Mouse (Mus musculus): ENCODE results near the gene Tmem206. TPM values are rescaled to one million over a fixed set of nuclear protein-coding genes. Genes with fewer than 3 reads are reported as not detected.
A peak's percentile ranks its signal among the peaks of the same experiment; 100 is the strongest.

Tmem206 gene
- polyA plus RNA-seq, 1 experiment, result 17.8 TPM

DNA sequence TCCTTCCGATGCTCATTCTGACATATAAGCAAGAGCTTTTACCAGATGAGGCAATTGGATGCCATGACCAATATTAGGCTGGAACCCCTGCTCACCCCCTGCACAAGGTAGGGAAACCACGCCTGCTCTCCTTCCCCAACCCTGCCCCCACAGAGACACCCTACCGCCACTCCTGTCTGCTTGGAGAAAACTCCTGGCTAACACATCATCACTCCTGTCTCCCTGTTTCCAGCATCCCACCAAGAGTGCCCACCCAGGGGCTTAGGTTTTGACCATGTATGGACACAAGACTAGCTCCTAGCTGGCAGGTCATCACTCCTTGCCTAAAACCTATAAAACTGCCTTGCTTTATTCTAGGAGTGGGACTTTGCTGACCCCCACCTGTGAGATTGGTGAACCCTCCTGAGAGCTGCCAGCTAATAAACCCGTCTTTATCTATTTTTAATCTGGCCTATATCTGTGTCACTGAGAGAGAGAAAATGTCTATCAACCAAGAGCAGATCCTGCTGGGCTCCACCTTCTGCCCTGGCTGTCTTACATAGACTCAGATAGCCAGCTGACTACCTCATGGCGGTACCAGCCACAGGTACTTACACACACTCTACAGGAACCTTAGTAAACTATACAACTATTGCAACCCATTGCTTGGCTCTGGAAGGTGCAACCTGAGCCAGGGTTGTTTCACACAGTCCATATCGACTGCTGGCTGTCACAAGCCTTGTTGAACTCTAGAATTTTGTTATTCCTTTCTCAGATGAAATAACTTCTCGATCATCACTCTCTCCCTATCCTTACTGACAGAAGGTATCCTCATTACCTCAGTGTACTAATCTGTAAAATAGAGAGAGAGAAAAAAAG lies 750 bp upstream of the Tmem206 start:
- 86% methylated on average over 7 of the region's 7 CpGs for WGBS
- Histone ChIP-seq H3K4me3 (ENCODE audit: control insufficient read depth, insufficient read depth, low read length) (no peak overlapping the region), H3K36me3 (ENCODE audit: control insufficient read depth, insufficient read depth, low read length) (no peaks in the 10 kb centered on the region), H3K4me1 (replicated peaks; ENCODE audit: control insufficient read depth, insufficient read depth, low read length) (peaks cover 21% of the 10 kb centered on the region), H3K27ac (ENCODE audit: control insufficient read depth, insufficient read depth, low read length) (no peak overlapping the region), H3K27me3 (ENCODE audit: control insufficient read depth, insufficient read depth, low read length) (no peaks in the 10 kb centered on the region)
- TF ChIP-seq POLR2A (IDR thresholded peaks at IDR 0.05; ENCODE audit: control insufficient read depth, extremely low read depth, insufficient read depth, low read length, poor library complexity), result no peak
- no peak for TF ChIP-seq CTCF (IDR thresholded peaks at IDR 0.05; ENCODE audit: borderline replicate concordance, control insufficient read depth, extremely low read depth, insufficient read depth, low read length, poor library complexity)
- DNase-seq, result no peak

DNA sequence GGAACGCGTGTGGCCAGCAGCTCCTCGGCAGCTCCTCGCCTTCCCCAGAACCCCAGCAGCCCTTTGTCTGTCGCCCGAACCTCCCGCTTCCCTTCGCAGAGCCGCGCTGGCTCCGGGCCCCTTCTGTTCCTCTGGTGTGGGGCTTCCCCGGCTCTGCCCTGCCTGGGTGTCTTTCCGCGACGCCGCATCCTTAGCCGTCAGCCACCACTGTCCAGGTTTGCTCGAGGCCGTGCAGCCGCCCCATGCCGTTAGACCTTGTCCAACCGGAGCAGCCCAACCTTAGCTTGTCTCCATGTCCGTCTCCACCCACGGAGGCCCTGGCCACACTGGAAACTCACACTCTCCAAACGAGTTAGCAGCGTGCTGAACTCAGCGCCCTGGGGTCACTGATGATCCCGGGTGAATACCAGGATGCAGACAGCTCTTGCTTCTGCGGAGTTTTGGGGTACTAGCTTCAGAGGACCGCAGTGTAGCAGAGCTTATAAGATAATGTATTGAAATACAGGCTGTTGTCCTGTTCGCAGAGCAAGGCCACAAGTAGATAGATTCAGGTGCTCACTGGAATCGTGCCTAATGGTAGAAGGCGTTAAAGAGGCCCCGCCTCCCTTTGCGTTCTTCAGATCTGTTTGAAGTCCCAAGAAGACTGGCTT lies 646 bp downstream of the Tmem206 start:
- Histone ChIP-seq H3K36me3 (ENCODE audit: control insufficient read depth, insufficient read depth, low read length) (no peaks in the 10 kb centered on the region), H3K27me3 (ENCODE audit: control insufficient read depth, insufficient read depth, low read length) (no peaks in the 10 kb centered on the region), H3K4me1 (replicated peaks; ENCODE audit: control insufficient read depth, insufficient read depth, low read length) (peaks cover 21% of the 10 kb centered on the region), H3K4me3 (ENCODE audit: control insufficient read depth, insufficient read depth, low read length) (peak overlapping the region; percentile 83), H3K27ac (ENCODE audit: control insufficient read depth, insufficient read depth, low read length) (no peak overlapping the region)
- peak; percentile 70 for DNase-seq
- TF ChIP-seq POLR2A (IDR thresholded peaks at IDR 0.05; ENCODE audit: control insufficient read depth, extremely low read depth, insufficient read depth, low read length, poor library complexity) (no peak), CTCF (IDR thresholded peaks at IDR 0.05; ENCODE audit: borderline replicate concordance, control insufficient read depth, extremely low read depth, insufficient read depth, low read length, poor library complexity) (peak; percentile 42; the same call in 1 of the 2 replicates)
- under 1% methylated on average over 35 of the region's 35 CpGs for WGBS

DNA sequence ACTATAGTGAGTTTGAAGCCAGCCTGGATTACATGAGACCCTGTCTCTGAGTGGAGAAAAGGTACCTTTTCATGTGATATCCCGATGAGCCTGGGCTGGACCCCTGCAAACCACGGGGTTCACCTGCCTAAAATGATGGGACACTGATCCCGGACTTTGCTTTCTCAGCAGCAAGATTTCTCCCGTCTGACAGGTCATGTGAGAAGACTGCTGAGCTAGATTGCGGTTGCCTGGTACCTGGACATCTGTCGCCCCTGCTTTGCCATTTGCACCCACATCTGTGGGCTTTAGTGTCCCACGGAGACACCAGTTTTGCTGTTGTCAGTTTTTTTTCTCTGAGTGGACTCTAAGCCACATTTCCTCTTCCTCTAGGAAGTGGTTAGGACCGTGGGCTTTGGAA lies 1.5 kb downstream of the Tmem206 start:
- 37% methylated on average over 8 of the region's 8 CpGs for WGBS
- no peak overlapping the region for H3K27ac ChIP-seq (ENCODE audit: control insufficient read depth, insufficient read depth, low read length)
- TF ChIP-seq POLR2A (IDR thresholded peaks at IDR 0.05; ENCODE audit: control insufficient read depth, extremely low read depth, insufficient read depth, low read length, poor library complexity), result no peak
- TF ChIP-seq CTCF (IDR thresholded peaks at IDR 0.05; ENCODE audit: borderline replicate concordance, control insufficient read depth, extremely low read depth, insufficient read depth, low read length, poor library complexity), result no peak

DNA sequence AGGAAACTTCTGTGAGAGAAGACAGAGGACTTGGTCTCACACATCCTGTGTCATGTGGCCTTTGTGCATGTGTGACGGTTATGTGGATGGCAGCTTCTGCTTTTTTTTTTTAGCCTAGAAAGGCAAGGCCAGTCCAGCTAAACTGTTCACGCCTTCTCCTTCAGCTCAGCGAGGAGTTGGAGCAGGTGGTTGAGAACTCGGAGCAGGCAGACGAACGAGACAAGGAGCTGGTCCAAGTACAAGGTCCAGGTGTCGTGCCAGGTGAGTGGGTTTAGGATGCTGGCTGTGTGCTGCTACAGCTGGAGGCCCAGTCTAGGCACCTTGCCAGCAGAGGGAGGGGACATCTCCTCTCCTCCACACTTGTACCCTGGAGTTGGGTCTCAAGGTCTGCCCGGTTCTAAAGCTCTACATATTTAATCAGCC lies 2.3 kb downstream of the Tmem206 start:
- no peak overlapping the region for H3K4me3 ChIP-seq (ENCODE audit: control insufficient read depth, insufficient read depth, low read length)
- H3K27me3 ChIP-seq (ENCODE audit: control insufficient read depth, insufficient read depth, low read length), result no peaks in the 10 kb centered on the region
- peaks cover 21% of the 10 kb centered on the region for H3K4me1 ChIP-seq (replicated peaks; ENCODE audit: control insufficient read depth, insufficient read depth, low read length)
- DNase-seq, result no peak
- H3K27ac ChIP-seq (ENCODE audit: control insufficient read depth, insufficient read depth, low read length), result no peak overlapping the region
- TF ChIP-seq POLR2A (IDR thresholded peaks at IDR 0.05; ENCODE audit: control insufficient read depth, extremely low read depth, insufficient read depth, low read length, poor library complexity) (no peak), CTCF (IDR thresholded peaks at IDR 0.05; ENCODE audit: borderline replicate concordance, control insufficient read depth, extremely low read depth, insufficient read depth, low read length, poor library complexity) (no peak)
- 41% methylated on average over 8 of the region's 8 CpGs for WGBS
- no peaks in the 10 kb centered on the region for H3K36me3 ChIP-seq (ENCODE audit: control insufficient read depth, insufficient read depth, low read length)

More for the DNA sequence above, 1.5 kb downstream of the Tmem206 start:
- Histone ChIP-seq H3K27me3 (ENCODE audit: control insufficient read depth, insufficient read depth, low read length) (no peaks in the 10 kb centered on the region), H3K4me3 (ENCODE audit: control insufficient read depth, insufficient read depth, low read length) (no peak overlapping the region), H3K4me1 (replicated peaks; ENCODE audit: control insufficient read depth, insufficient read depth, low read length) (peaks cover 21% of the 10 kb centered on the region), H3K36me3 (ENCODE audit: control insufficient read depth, insufficient read depth, low read length) (no peaks in the 10 kb centered on the region)
- DNase-seq, result no peak

DNA sequence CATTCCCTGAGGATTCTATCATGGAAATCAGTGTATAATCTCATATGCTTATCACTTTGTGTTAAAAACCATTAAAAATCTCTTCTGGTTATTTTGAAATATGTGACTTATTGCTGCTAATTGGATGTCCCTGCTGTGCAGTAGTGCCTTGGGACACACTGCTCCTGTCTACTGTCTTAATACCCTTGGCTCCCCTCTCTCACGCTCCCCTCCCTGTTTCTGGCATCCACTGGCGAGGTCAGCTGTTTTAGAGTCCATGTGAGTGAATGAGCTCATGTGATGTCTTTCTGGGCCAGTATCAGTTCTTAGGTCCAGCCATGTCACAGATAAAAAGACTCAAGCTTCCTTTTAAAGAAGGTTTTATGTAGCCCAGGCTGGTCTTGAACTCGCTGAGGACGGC lies 4.6 kb downstream of the Tmem206 start:
- Histone ChIP-seq H3K27ac (ENCODE audit: control insufficient read depth, insufficient read depth, low read length) (no peak overlapping the region), H3K4me3 (ENCODE audit: control insufficient read depth, insufficient read depth, low read length) (no peak overlapping the region), H3K4me1 (replicated peaks; ENCODE audit: control insufficient read depth, insufficient read depth, low read length) (peaks cover 21% of the 10 kb centered on the region), H3K36me3 (ENCODE audit: control insufficient read depth, insufficient read depth, low read length) (no peaks in the 10 kb centered on the region), H3K27me3 (ENCODE audit: control insufficient read depth, insufficient read depth, low read length) (no peaks in the 10 kb centered on the region)
- TF ChIP-seq CTCF (IDR thresholded peaks at IDR 0.05; ENCODE audit: borderline replicate concordance, control insufficient read depth, extremely low read depth, insufficient read depth, low read length, poor library complexity) (no peak), POLR2A (IDR thresholded peaks at IDR 0.05; ENCODE audit: control insufficient read depth, extremely low read depth, insufficient read depth, low read length, poor library complexity) (no peak)
- 97% methylated on average over 4 of the region's 4 CpGs for WGBS
- no peak for DNase-seq

DNA sequence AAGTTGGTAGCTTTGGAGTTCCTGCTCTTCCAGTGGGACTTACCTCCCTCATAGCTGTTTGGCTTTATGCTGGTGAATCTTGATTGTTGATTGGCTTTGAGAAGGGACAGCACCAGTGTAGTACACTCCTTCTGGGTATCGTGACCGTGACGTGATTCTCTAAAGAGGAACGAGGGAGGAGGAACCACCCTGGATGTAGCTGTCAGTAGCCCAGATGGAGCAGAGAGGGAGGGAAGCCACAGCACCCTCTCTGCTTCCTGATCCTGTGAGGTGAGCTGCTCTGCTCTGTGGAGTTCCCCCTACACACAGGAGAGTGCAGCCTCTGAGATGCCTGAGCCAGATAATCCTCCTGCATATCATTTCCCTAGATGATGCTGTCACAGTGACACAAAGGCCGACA lies 8.8 kb downstream of the Tmem206 start:
- TF ChIP-seq POLR2A (IDR thresholded peaks at IDR 0.05; ENCODE audit: control insufficient read depth, extremely low read depth, insufficient read depth, low read length, poor library complexity), result no peak
- no peak for TF ChIP-seq CTCF (IDR thresholded peaks at IDR 0.05; ENCODE audit: borderline replicate concordance, control insufficient read depth, extremely low read depth, insufficient read depth, low read length, poor library complexity)
- Histone ChIP-seq H3K36me3 (ENCODE audit: control insufficient read depth, insufficient read depth, low read length) (no peaks in the 10 kb centered on the region), H3K27ac (ENCODE audit: control insufficient read depth, insufficient read depth, low read length) (no peak overlapping the region), H3K4me3 (ENCODE audit: control insufficient read depth, insufficient read depth, low read length) (no peak overlapping the region), H3K4me1 (replicated peaks; ENCODE audit: control insufficient read depth, insufficient read depth, low read length) (no peaks in the 10 kb centered on the region), H3K27me3 (ENCODE audit: control insufficient read depth, insufficient read depth, low read length) (no peaks in the 10 kb centered on the region)
- no peak for DNase-seq
- WGBS, result 52% methylated on average over 5 of the region's 5 CpGs

Measured in thymus, adult 2 months (tissue).